Mouse (Mus musculus): ENCODE measurements around the gene Olfr878. TPM values are rescaled to one million over a fixed set of nuclear protein-coding genes. Genes with fewer than 3 reads are reported as not detected.

Olfr878 gene
- total RNA-seq (2023) = not detected

GRCm38 (mm10) chr9:37917540-37917939, at the start of gene Olfr878:
Gene Olfr878 (plus strand): TSS chr9:37917840.

GRCm38 (mm10) chr9:37896661-37897060, 21.0 kb upstream of the Olfr878 start, which contains the start of gene Olfr145:
Gene Olfr145 (plus strand): TSS chr9:37896724.

Other genes with a start within 250 kb of the Olfr878 start
- not detected for gene Panx3, start 248.6 kb upstream of the Olfr878 start, total RNA-seq (2023)
- not detected for gene Olfr160, start 201.6 kb upstream of the Olfr878 start, total RNA-seq (2023)
- not detected for gene Olfr874, start 172.7 kb upstream of the Olfr878 start, total RNA-seq (2023)
- gene Olfr875, start 146.0 kb upstream of the Olfr878 start, total RNA-seq (2023) = not detected
- gene Olfr876, start 114.8 kb upstream of the Olfr878 start, total RNA-seq (2023) = not detected
- not detected for gene Olfr877, start 63.6 kb upstream of the Olfr878 start, total RNA-seq (2023)
- not detected for gene Olfr145, start 21.1 kb upstream of the Olfr878 start, total RNA-seq (2023)
- gene Olfr881, start 74.0 kb downstream of the Olfr878 start, total RNA-seq (2023) = not detected
- not detected for gene Olfr883, start 108.0 kb downstream of the Olfr878 start, total RNA-seq (2023)
- not detected for gene Olfr884, start 128.7 kb downstream of the Olfr878 start, total RNA-seq (2023)
- not detected for gene Olfr885, start 143.5 kb downstream of the Olfr878 start, total RNA-seq (2023)
- gene Olfr887, start 166.2 kb downstream of the Olfr878 start, total RNA-seq (2023) = not detected
- not detected for gene Olfr888, start 190.3 kb downstream of the Olfr878 start, total RNA-seq (2023)
- not detected for gene Olfr889, start 197.4 kb downstream of the Olfr878 start, total RNA-seq (2023)
- gene Olfr890, start 224.7 kb downstream of the Olfr878 start, total RNA-seq (2023) = not detected

All from CD4-positive naive resting alpha-beta T cell, adult 76 days (primary cell).